Mouse (Mus musculus) liver, embryonic 14.5 days (tissue): Measurements from ENCODE around the gene Huwe1. TPM values are rescaled to one million over a fixed set of nuclear protein-coding genes. Genes with fewer than 3 reads are reported as not detected.
A peak's percentile ranks its signal among the peaks of the same experiment; 100 is the strongest.

Experiments
- ATAC-seq: fragments of 200-750 bp; cut with Nextera tagmentation; 2 replicates; pipeline ENCODE4 v1.8.0; 2017; ENCODE audit warnings: moderate number of reproducible peaks, mild to moderate bottlenecking, moderate library complexity; ENCODE audit not compliant: insufficient read depth
- DNase-seq, 3 experiments: peaks; one replicate each; pipeline ENCODE4 v3.0.0-alpha.2; 2012 to 2013; ENCODE audit warnings: low read depth in 3 of 3, low spot score in 3 of 3
- H3K27ac ChIP-seq: fragments of 300-500 bp; sonication (generic); 2 replicates; pipeline ENCODE4 v1.5.1; 2014; ENCODE audit warnings: moderate library complexity, mild to moderate bottlenecking, control low read depth, inconsistent platforms
- H3K27me3 ChIP-seq: fragments of 300-500 bp; sonication (generic); 2 replicates; pipeline ENCODE4 v1.6.1; 2014; ENCODE audit warnings: mild to moderate bottlenecking, low read length, moderate library complexity; ENCODE audit not compliant: control insufficient read depth, insufficient read depth
- H3K36me3 ChIP-seq: fragments of 300-500 bp; sonication (generic); replicated peaks from 2 replicates; pipeline ENCODE4 v1.6.1; 2014; ENCODE audit warnings: low read depth; ENCODE audit not compliant: control insufficient read depth, insufficient read depth
- H3K4me1 ChIP-seq, 2 experiments: fragments of 200-500 bp in 1 of 2; fragments of 300-500 bp in 1 of 2; sonication (generic) in 1 of 2; replicated peaks; 2 replicates each; pipeline ENCODE4 v1.6.1; 2012 to 2014; ENCODE audit warnings: antibody characterized with exemption in 1 of 2, inconsistent platforms in 1 of 2, low read length in 1 of 2; ENCODE audit not compliant: control insufficient read depth in 2 of 2, insufficient read depth in 2 of 2
- H3K4me2 ChIP-seq: fragments of 300-500 bp; sonication (generic); 2 replicates; pipeline ENCODE4 v1.6.1; 2014; ENCODE audit warnings: low read depth, mild to moderate bottlenecking, control low read depth, moderate library complexity
- H3K4me3 ChIP-seq, 2 experiments: fragments of 200-500 bp in 1 of 2; fragments of 300-500 bp in 1 of 2; sonication (generic) in 1 of 2; 2 replicates each; pipeline ENCODE4 v1.5.1; 2012 to 2014; ENCODE audit warnings: low read depth in 2 of 2, low read length in 2 of 2, mild to moderate bottlenecking in 2 of 2, control low read depth in 1 of 2, inconsistent platforms in 1 of 2, moderate library complexity in 1 of 2; ENCODE audit not compliant: insufficient read depth in 1 of 2
- H3K9ac ChIP-seq: fragments of 300-500 bp; sonication (generic); replicated peaks from 2 replicates; pipeline ENCODE4 v1.6.1; 2014; ENCODE audit warnings: mild to moderate bottlenecking, control low read depth, moderate library complexity
- H3K9me3 ChIP-seq: fragments of 300-500 bp; sonication (generic); 2 replicates; pipeline ENCODE4 v1.6.1; 2016; ENCODE audit warnings: low read length, mixed read lengths; ENCODE audit not compliant: control insufficient read depth
- CTCF ChIP-seq: IDR thresholded peaks from 2 replicates; pipeline ENCODE4 v1.5.1; 2016; ENCODE audit warnings: antibody characterized with exemption, low read depth, control low read depth
- EP300 ChIP-seq: IDR thresholded peaks from 2 replicates; pipeline ENCODE4 v1.6.1; 2016; ENCODE audit warnings: antibody characterized with exemption, low read depth
- WGBS: fragments of 180-500 bp; shearing (Covaris S2); extraction: QIAGEN DNeasy Blood & Tissue Kit; methylation state at CpG from one replicate; pipeline ENCODE4 v1.1.7; 2014; ENCODE audit not compliant: insufficient replicate concordance; 5-methylcytosine and 5-hydroxymethylcytosine counted together
- polyA plus RNA-seq, 2 experiments: library from polyadenylated mRNA; depleted of rRNA in 1 of 2; stranded (reverse) in 1 of 2; unstranded in 1 of 2; fragments of >200 nt; fragmentation: Nextera tagmentation in 1 of 2; extraction: Ambion mirVana in 1 of 2; gene quantifications; 2 replicates each; pipeline versions ENCODE4 v1.2.1 to v1.2.3; 2012 to 2014

The Huwe1 gene
- polyA plus RNA-seq (2012; rRNA removed) (19.6 and 19.7 TPM in 2 replicates), polyA plus RNA-seq (2014; fragmentation: Nextera tagmentation; extraction: Ambion mirVana) (11.6 and 11.9 TPM in 2 replicates)

GRCm38 (mm10) chrX:151800701-151801511, at the start of gene Huwe1:
TSS of gene Huwe1 (plus strand) at chrX:151800807.
- Histone ChIP-seq H3K9me3 (no peaks in the 10 kb centered on the region), H3K27ac (peak within 1 kb of the TSS; percentile 56; the same call in 1 of the 2 replicates), H3K4me1 (peaks cover 2 to 5% of the 10 kb centered on the region in 2 experiments; a peak in 2 of 4 replicates), H3K27me3 (no peaks in the 10 kb centered on the region; the same call in 1 of the 2 replicates), H3K4me3 (peak within 1 kb of the TSS; percentile 70 to 93), H3K36me3 (no peaks in the 10 kb centered on the region), H3K9ac (peak within 1 kb of the TSS; percentile 73), H3K4me2 (peak within 1 kb of the TSS; percentile 81)
- 12% methylated on average over 32 of the region's 36 CpGs for WGBS
- ATAC-seq (peak; percentile 36), DNase-seq (peak in 2 of 3 experiments; percentile 39 to 41)
- TF ChIP-seq EP300 = no peak
- TF ChIP-seq CTCF = no peak; the same call in 1 of the 2 replicates

- WGBS = 65% methylated on average over 1 of the region's 1 CpGs
- Histone ChIP-seq H3K27ac (no peak overlapping the region), H3K4me3 (no peak overlapping the region), H3K4me2 (no peak overlapping the region), H3K27me3 (no peaks in the 10 kb centered on the region), H3K9ac (no peak overlapping the region), H3K9me3 (no peaks in the 10 kb centered on the region), H3K36me3 (no peaks in the 10 kb centered on the region), H3K4me1 (no peaks in the 10 kb centered on the region)
- no peak for DNase-seq
- ATAC-seq = no peak
- no peak for TF ChIP-seq CTCF
- TF ChIP-seq EP300 = no peak
These were observed 20.3 kb upstream of the Huwe1 start for GRCm38 (mm10) chrX:151780348-151780747.

GRCm38 (mm10) chrX:151782939-151783338, 17.7 kb upstream of the Huwe1 start:
- no peak overlapping the region for H3K27ac ChIP-seq
- H3K4me3 ChIP-seq = no peak overlapping the region
- no peaks in the 10 kb centered on the region for H3K9me3 ChIP-seq
- no peak overlapping the region for H3K9ac ChIP-seq
- DNase-seq = no peak
- no peaks in the 10 kb centered on the region for H3K36me3 ChIP-seq
- H3K27me3 ChIP-seq = no peaks in the 10 kb centered on the region
- TF ChIP-seq CTCF = no peak
- TF ChIP-seq EP300 = no peak
- no peak overlapping the region for H3K4me2 ChIP-seq
- H3K4me1 ChIP-seq = no peaks in the 10 kb centered on the region
- WGBS = 50% methylated on average over 4 of the region's 4 CpGs
- no peak for ATAC-seq

- H3K27ac ChIP-seq = no peak overlapping the region
- 43% methylated on average over 2 of the region's 2 CpGs for WGBS
- H3K9me3 ChIP-seq = no peaks in the 10 kb centered on the region
- TF ChIP-seq CTCF (no peak), EP300 (no peak)
- no peak overlapping the region for H3K4me2 ChIP-seq
- H3K9ac ChIP-seq = no peak overlapping the region
- H3K4me1 ChIP-seq = no peaks in the 10 kb centered on the region
- no peaks in the 10 kb centered on the region for H3K27me3 ChIP-seq
- no peaks in the 10 kb centered on the region for H3K36me3 ChIP-seq
- H3K4me3 ChIP-seq = no peak overlapping the region
- DNase-seq = no peak
- no peak for ATAC-seq
These were observed 7.8 kb upstream of the Huwe1 start for GRCm38 (mm10) chrX:151792766-151793165.

- ATAC-seq (no peak), DNase-seq (no peak)
- Histone ChIP-seq H3K27ac (no peak overlapping the region), H3K9me3 (no peaks in the 10 kb centered on the region), H3K4me1 (no peaks in the 10 kb centered on the region), H3K27me3 (no peaks in the 10 kb centered on the region; the same call in 1 of the 2 replicates), H3K36me3 (no peaks in the 10 kb centered on the region), H3K4me3 (no peak overlapping the region), H3K4me2 (no peak overlapping the region), H3K9ac (no peak overlapping the region; the same call in 1 of the 2 replicates)
- TF ChIP-seq CTCF (no peak), EP300 (0 out of 2 replicates have a peak, but pooled peaks have one; percentile 9)
- 12% methylated on average over 1 of the region's 1 CpGs for WGBS
These were observed 2.6 kb upstream of the Huwe1 start for GRCm38 (mm10) chrX:151797970-151798369.
